ENCODE assay signal across 21 mouse cellular contexts in genomic region chr19:26755991-26756390, GRCm38 (mm10).
DNase-seq lines count a peak whose midpoint lies in the region; ATAC-seq and TF ChIP-seq lines count a peak whose summit lies in the region.
"Had no signal": no experiment of that assay in that cellular context is flagged by ENCODE, and none has a peak within 500 bp of the region (broad histone marks: within the 10 kb centered on the region; RNA-seq: fewer than 3 reads in every experiment).

No protein-coding gene starts in this region.

- TF ChIP-seq CTCF in lung, postnatal 0 days (IDR thresholded peaks at IDR 0.05): no peak
- no peak for TF ChIP-seq CTCF in liver, postnatal 0 days (IDR thresholded peaks at IDR 0.05; ENCODE audit: low read depth)

- 84% methylated on average over 6 of the region's 6 CpGs for WGBS in kidney, embryonic 15.5 days
- WGBS in lung, postnatal 0 days: 49% methylated on average over 6 of the region's 6 CpGs
- WGBS in liver, postnatal 0 days (ENCODE audit: insufficient replicate concordance): 64% methylated on average over 6 of the region's 6 CpGs

- no peak overlapping the region for H3K4me3 ChIP-seq in kidney, embryonic 15.5 days (replicated peaks)
- H3K4me3 ChIP-seq in lung, postnatal 0 days (ENCODE audit: low read depth, low read length): no peak overlapping the region
- no peak overlapping the region for H3K4me3 ChIP-seq in liver, postnatal 0 days (ENCODE audit: low read depth, low read length)
- H3K4me3 ChIP-seq: embryonic facial prominence, embryonic 15.5 days; heart, embryonic 10.5 days; hindbrain, embryonic 15.5 days; limb, embryonic 15.5 days; midbrain, embryonic 15.5 days; neural tube, embryonic 12.5 days had no signal

- peaks cover 18% of the 10 kb centered on the region for H3K36me3 ChIP-seq in kidney, embryonic 15.5 days
- peaks cover 7% of the 10 kb centered on the region; the same call in 1 of the 2 replicates for H3K36me3 ChIP-seq in lung, postnatal 0 days (ENCODE audit: insufficient read depth, low read length)
- H3K36me3 ChIP-seq in liver, postnatal 0 days (replicated peaks; ENCODE audit: insufficient read depth, low read length): 0 out of 2 replicates have a peak, but pooled peaks cover 2% of the 10 kb centered on the region
- H3K36me3 ChIP-seq: midbrain, embryonic 15.5 days had no signal

- H3K4me1 ChIP-seq in kidney, embryonic 15.5 days: peaks cover 40% of the 10 kb centered on the region
- no peaks in the 10 kb centered on the region; the same call in 1 of the 2 replicates for H3K4me1 ChIP-seq in lung, postnatal 0 days (ENCODE audit: insufficient read depth, low read depth, low read length)
- H3K4me1 ChIP-seq in liver, postnatal 0 days (ENCODE audit: insufficient read depth): peaks cover 10% of the 10 kb centered on the region; the same call in 1 of the 2 replicates

- no peaks in the 10 kb centered on the region for H3K27me3 ChIP-seq in kidney, embryonic 15.5 days
- no peaks in the 10 kb centered on the region for H3K27me3 ChIP-seq in lung, postnatal 0 days (replicated peaks; ENCODE audit: insufficient read depth, low read length)
- no peaks in the 10 kb centered on the region for H3K27me3 ChIP-seq in liver, postnatal 0 days (ENCODE audit: insufficient read depth, low read length)
- H3K27me3 ChIP-seq: embryonic facial prominence, embryonic 15.5 days; hindbrain, embryonic 15.5 days; limb, embryonic 15.5 days; midbrain, embryonic 15.5 days; neural tube, embryonic 12.5 days had no signal

- no peak overlapping the region for H3K4me2 ChIP-seq in kidney, embryonic 15.5 days
- no peak overlapping the region for H3K4me2 ChIP-seq in lung, postnatal 0 days (replicated peaks; ENCODE audit: low read depth, low read length)
- no peak overlapping the region for H3K4me2 ChIP-seq in liver, postnatal 0 days (ENCODE audit: low read depth, low read length)
- H3K4me2 ChIP-seq: embryonic facial prominence, embryonic 15.5 days; hindbrain, embryonic 15.5 days; limb, embryonic 15.5 days; midbrain, embryonic 15.5 days; neural tube, embryonic 12.5 days had no signal

- TF ChIP-seq EP300 in lung, postnatal 0 days (IDR thresholded peaks at IDR 0.05): peak; percentile 73; the same call in 1 of the 2 replicates
- peak; percentile 20; the same call in 1 of the 2 replicates for TF ChIP-seq EP300 in liver, postnatal 0 days (IDR thresholded peaks at IDR 0.05; ENCODE audit: low read depth)

- no peaks in the 10 kb centered on the region for H3K9me3 ChIP-seq in kidney, embryonic 15.5 days (replicated peaks)
- no peaks in the 10 kb centered on the region for H3K9me3 ChIP-seq in lung, postnatal 0 days (ENCODE audit: low read length)
- no peaks in the 10 kb centered on the region for H3K9me3 ChIP-seq in liver, postnatal 0 days (ENCODE audit: low read length)
- H3K9me3 ChIP-seq: embryonic facial prominence, embryonic 15.5 days; heart, embryonic 10.5 days; hindbrain, embryonic 15.5 days; limb, embryonic 15.5 days; midbrain, embryonic 15.5 days; neural tube, embryonic 12.5 days had no signal

- no peak overlapping the region for H3K27ac ChIP-seq in kidney, embryonic 15.5 days
- H3K27ac ChIP-seq in lung, postnatal 0 days (ENCODE audit: low read length): peak overlapping the region; percentile 91
- no peak overlapping the region for H3K27ac ChIP-seq in liver, postnatal 0 days (ENCODE audit: low read depth)
- H3K27ac ChIP-seq: embryonic facial prominence, embryonic 15.5 days; heart, embryonic 10.5 days; hindbrain, embryonic 15.5 days; limb, embryonic 15.5 days; macrophage; midbrain, embryonic 15.5 days; neural tube, embryonic 12.5 days had no signal

- peak; percentile 61 to 66 for DNase-seq in kidney, adult 8-10 months
- DNase-seq in lung, postnatal 0 days (ENCODE audit: low spot score): peak; percentile 81
- DNase-seq in lung, postnatal 10 days: no peak
- DNase-seq in liver, postnatal 0 days: peak; percentile 30
- DNase-seq in spleen, adult 18-20 months: no peak
- DNase-seq: adrenal gland, adult 2 months; cerebellum, adult 11 months; cerebellum, adult 9-11 months; forebrain, postnatal 0 days; gastrocnemius, postnatal 36 days; left cerebral cortex, postnatal 4 days; right cerebral cortex, postnatal 25 days had no signal

- H3K9ac ChIP-seq in kidney, embryonic 15.5 days: no peak overlapping the region
- H3K9ac ChIP-seq in lung, postnatal 0 days (replicated peaks; ENCODE audit: low read depth): no peak overlapping the region
- no peak overlapping the region for H3K9ac ChIP-seq in liver, postnatal 0 days (replicated peaks)
- H3K9ac ChIP-seq: embryonic facial prominence, embryonic 15.5 days; forebrain, postnatal 0 days; hindbrain, embryonic 15.5 days; limb, embryonic 15.5 days; midbrain, embryonic 15.5 days; neural tube, embryonic 12.5 days had no signal

- no peak for ATAC-seq in kidney, embryonic 15.5 days (replicated peaks; ENCODE audit: low FRiP score)
- peak; percentile 52 for ATAC-seq in lung, postnatal 0 days
- ATAC-seq in liver, postnatal 0 days: peak; percentile 86
- no peak for ATAC-seq in erythroid progenitor cell, adult 5-6 weeks (replicated peaks; ENCODE audit: low FRiP score, poor library complexity, severe bottlenecking)
- ATAC-seq: forebrain, postnatal 0 days; midbrain, embryonic 15.5 days had no signal

Comparison
In these comparisons a context has a peak if more than half of its experiments do, and no peak if none do; other contexts are left out.
1. DNase-seq: peak in kidney, adult 8-10 months (2 of 2), lung, postnatal 0 days (single experiment) and liver, postnatal 0 days (single experiment); none in lung, postnatal 10 days (single experiment) and spleen, adult 18-20 months (0 of 2).
2. ATAC-seq: peak in lung, postnatal 0 days (single experiment) and liver, postnatal 0 days (single experiment); none in kidney, embryonic 15.5 days (single experiment) and erythroid progenitor cell, adult 5-6 weeks (single experiment).